Mouse (Mus musculus) adrenal gland, adult 18-20 months (tissue): Measurements from ENCODE around the gene Olfr971. TPM values are rescaled to one million over a fixed set of nuclear protein-coding genes. Genes with fewer than 3 reads are reported as not detected.
"Not testable (repeated sequence)": the region's sequence is repeated elsewhere in the genome, so short reads cannot be mapped to it uniquely, and the experiment has no call there.

Source experiments
- DNase-seq, 2 experiments: peaks; one replicate each; pipeline ENCODE4 v3.0.0; 2021 to 2022; ENCODE audit warnings: low spot score in 2 of 2
- long read RNA-seq, 2 experiments: library from polyadenylated mRNA; stranded (forward); transcript quantifications; one replicate each; pipeline ENCODE4 v2.0.0; 2021
- total RNA-seq, 2 experiments: library from RNA; stranded (reverse); gene quantifications; 1 replicate in 1 of 2; 2 replicates in 1 of 2; pipeline ENCODE4 v1.2.3; 2021

Olfr971 gene
- not detected for total RNA-seq
- long read RNA-seq, experiment 1: 0 reads
- long read RNA-seq, experiment 2: 0 reads

DNA sequence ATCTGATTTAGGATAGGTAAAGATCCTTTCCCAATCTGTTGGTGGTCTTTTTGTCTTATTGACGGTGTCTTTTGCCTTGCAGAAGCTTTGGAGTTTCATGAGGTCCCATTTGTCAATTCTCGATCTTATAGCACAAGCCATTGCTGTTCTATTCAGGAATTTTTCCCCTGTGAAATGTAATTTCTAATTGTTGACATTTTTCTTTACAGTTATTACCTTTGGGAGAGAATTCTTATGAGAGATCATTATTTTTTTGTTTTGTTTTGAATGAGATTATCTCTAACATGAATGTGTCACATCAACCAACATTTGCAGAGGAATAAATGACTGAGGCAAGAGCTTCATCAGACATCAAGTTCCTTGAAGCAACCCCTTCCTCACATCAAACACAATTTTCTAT lies at the start of gene Olfr971:
Gene Olfr971 (plus strand): TSS at position 301 of the 400 bp plus-strand sequence.
- DNase-seq: not testable (repeated sequence)

DNA sequence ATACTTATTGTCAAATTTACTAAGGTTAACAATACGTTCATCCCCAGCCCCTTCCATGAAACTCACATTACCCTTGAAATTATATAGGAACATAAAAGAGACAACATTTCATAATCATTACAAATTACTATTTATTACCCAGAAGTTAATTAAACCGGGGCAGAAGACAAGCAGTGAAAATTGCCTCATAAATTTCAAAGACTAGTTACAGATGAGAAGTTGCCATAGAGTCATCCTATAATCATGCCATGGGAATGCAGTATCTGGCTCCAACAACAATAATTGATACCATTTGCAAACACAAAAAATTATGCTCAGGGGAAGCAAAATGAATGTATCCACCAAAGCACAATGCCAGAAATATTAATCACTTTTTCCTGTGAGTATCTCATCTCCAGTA lies 46.1 kb upstream of the Olfr971 start, which contains the start of gene Olfr969:
Gene Olfr969 (plus strand): TSS at position 388 of the 400 bp plus-strand sequence.
- DNase-seq: no peak

DNA sequence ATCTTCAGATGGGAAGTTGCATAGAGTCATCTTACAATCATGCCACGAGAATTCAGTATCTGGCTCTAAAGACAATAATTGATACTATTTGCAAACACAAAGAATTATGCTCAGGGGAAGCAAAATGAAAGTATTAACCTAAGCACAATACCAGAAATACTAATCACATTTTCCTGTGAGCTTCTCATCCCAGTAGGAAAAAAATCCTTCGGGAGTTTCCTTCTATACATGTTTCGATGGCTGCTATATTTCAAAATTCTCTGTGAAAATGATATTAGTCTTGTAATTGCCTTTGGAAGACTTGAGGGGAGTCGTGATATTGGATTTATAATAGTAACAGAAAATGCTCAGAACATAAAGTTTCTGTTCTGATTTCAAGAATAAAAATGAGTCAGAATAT lies 28.1 kb upstream of the Olfr971 start, which contains the start of gene Olfr970:
Gene Olfr970 (plus strand): TSS at position 301 of the 400 bp plus-strand sequence.
- no peak for DNase-seq

DNA sequence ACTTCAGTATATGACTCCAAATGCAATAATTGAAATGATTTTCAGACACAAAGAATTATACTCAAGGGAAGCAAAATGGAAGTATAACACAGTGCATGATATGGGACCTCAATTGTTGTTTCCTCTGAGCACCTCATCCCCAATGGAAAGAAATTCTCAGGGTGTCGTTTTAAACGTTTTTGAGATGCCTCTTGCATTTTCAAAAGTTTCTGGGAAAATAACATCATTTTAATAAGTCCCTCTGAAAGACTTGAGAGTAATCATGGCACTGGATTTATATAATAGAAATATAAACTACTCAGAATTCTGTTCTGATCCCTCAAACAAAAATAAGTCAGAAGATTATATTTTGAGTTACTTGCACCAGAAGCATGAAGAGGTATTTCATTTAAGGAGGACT lies 29.4 kb downstream of the Olfr971 start, which contains the start of gene Olfr972:
Gene Olfr972 (plus strand): TSS at position 301 of the 400 bp plus-strand sequence.
- DNase-seq: no peak

DNA sequence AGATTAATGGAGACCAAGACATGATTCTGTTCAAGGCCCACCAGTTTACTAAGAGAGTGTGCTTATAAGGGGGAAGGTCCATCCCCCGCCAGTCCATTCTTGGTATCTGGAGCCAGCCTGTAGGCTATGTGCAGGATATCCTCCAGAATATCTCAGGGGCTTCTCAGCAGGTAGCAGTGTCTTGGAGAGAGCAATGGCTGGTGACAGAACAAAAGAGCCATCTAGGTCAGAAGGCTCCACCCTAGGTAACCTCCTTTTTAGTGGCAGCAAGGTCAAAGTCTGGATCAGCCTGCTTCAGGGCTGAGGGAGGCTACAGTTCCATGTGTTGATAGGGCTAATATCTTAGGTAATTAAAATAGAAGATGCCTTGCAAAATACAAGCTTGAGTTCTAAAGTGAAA lies 35.3 kb downstream of the Olfr971 start:
- DNase-seq: not testable (repeated sequence)

DNA sequence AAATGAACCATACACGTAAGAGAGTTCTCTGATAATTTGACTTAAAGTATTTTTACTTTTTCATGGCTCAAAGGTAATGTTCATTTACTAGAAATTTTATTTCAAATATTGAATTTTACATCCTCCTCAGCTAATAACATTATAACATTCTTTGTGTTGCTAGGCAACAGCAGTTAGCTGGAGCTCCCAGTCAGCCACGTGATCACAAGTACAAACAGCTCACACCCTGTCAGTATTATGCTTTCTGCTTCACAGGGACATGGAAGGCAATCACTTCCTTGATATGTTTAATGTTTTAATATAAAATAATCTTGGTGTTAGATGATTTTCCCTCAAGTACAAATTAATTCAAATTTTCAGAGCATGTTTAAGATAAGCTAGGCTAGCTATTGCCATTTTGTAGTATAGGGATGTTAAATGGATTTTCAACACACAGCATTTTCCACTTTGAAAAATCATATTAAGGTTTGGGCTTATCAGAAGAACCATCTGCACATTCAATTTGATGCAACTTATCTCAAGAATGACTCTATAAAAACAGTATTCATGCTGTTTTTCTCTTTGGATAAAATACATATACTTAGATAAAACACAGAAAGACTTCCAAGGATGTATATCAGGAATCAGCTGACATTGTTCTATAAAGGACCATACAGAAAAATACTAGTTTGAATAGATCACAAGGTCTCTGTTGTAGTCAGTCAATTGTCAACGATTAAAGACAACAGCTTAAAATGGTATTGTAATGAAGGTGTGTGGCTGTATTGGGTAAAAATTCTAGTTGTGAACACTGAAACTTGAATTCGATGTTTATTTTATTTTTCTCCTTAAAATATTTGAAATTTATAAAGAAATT lies 41.1 kb downstream of the Olfr971 start:
- not testable (repeated sequence) for DNase-seq

Other genes with a start within 250 kb of the Olfr971 start
- gene AW551984, start 232.5 kb upstream of the Olfr971 start, total RNA-seq: 10 to 100 TPM in 1 of 2 experiments, 1 to 10 TPM in 1; 9.6 to 10.9 TPM
- not detected for gene Olfr148, start 226.2 kb upstream of the Olfr971 start, total RNA-seq
- gene Olfr960, start 215.5 kb upstream of the Olfr971 start, total RNA-seq: not detected
- gene Olfr961, start 191.8 kb upstream of the Olfr971 start, total RNA-seq: not detected
- gene Olfr963, start 169.7 kb upstream of the Olfr971 start, total RNA-seq: not detected
- gene Olfr149, start 129.8 kb upstream of the Olfr971 start, total RNA-seq: not detected
- gene Olfr965, start 125.5 kb upstream of the Olfr971 start, total RNA-seq: not detected
- not detected for gene Olfr150, start 105.9 kb upstream of the Olfr971 start, total RNA-seq
- not detected for gene Olfr967, start 90.6 kb upstream of the Olfr971 start, total RNA-seq
- gene Olfr968, start 53.6 kb upstream of the Olfr971 start, total RNA-seq: not detected
- not detected for gene Olfr969, start 45.9 kb upstream of the Olfr971 start, total RNA-seq
- not detected for gene Olfr970, start 28.0 kb upstream of the Olfr971 start, total RNA-seq
- not detected for gene Olfr972, start 29.5 kb downstream of the Olfr971 start, total RNA-seq
- gene Olfr229, start 70.5 kb downstream of the Olfr971 start, total RNA-seq: not detected
- not detected for gene Olfr974, start 100.6 kb downstream of the Olfr971 start, total RNA-seq
- not detected for gene Olfr975, start 115.2 kb downstream of the Olfr971 start, total RNA-seq
- gene Olfr976, start 124.3 kb downstream of the Olfr971 start, total RNA-seq: not detected
- not detected for gene Olfr978, start 155.2 kb downstream of the Olfr971 start, total RNA-seq
- gene Olfr979, start 166.6 kb downstream of the Olfr971 start, total RNA-seq: not detected
- gene Olfr980, start 172.7 kb downstream of the Olfr971 start, total RNA-seq: not detected
- not detected for gene Olfr981, start 184.6 kb downstream of the Olfr971 start, total RNA-seq
- not detected for gene Olfr982, start 237.0 kb downstream of the Olfr971 start, total RNA-seq